Mouse (Mus musculus): ENCODE results near the gene Nfkbiz. TPM values are rescaled to one million over a fixed set of nuclear protein-coding genes. Genes with fewer than 3 reads are reported as not detected.
"Not testable (repeated sequence)": the region's sequence is repeated elsewhere in the genome, so short reads cannot be mapped to it uniquely, and the experiment has no call there.

Gene Nfkbiz
- polyA plus RNA-seq (2016; fragmentation: Nextera tagmentation; extraction: Ambion mirVana): 1.4 and 1.8 TPM in 2 replicates

DNA sequence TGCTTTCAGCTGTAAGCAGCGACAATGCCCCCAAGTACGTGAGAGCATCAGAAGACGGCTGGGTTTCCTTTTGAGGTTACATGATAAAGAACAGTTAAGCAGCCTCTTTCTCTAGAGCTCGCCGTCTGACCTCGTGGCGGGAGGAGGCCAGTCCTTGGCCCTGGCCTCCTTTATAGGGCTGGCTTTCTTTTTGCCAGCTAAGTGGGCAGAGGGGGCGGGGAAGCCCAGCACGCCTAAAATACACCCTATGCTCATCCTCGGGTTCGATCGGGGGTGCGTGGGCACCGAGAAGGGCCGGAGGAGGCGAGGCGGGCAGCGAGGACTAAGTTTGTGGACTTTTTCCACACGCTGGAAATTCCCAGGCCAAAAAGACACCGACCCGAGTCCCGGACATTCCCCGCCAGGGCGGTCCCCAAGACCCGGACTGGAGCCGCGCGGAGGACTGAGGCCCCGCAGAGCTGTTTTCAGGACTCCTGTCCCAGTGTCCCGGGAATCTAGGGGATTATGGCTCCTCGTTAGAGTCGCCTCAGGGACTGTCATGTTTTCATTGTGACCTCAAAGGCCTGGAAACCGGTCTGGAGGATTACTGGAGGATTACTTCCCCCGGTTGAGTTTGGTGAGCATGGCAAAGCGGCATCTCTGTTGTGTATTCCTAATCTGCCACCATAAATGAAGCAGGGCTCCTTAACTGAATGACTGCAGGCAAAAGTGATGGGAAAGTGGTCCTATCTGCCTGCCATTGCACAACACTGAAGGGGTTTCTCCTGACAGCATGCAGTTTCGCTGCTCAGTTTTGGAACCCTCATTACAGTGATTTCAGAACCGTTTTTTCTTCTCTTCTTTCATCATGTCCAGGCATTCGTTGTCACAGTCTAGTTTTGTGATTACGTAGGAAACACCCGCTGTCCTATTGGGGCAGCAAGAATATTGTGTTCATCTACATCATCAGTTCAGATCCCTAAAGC is at the start of gene Nfkbiz:
Gene Nfkbiz (minus strand): TSS at position 390 of the 965 bp plus-strand sequence.
- 1% methylated on average over 40 of the region's 40 CpGs for WGBS
- H3K4me1 ChIP-seq: no peaks in the 10 kb centered on the region

DNA sequence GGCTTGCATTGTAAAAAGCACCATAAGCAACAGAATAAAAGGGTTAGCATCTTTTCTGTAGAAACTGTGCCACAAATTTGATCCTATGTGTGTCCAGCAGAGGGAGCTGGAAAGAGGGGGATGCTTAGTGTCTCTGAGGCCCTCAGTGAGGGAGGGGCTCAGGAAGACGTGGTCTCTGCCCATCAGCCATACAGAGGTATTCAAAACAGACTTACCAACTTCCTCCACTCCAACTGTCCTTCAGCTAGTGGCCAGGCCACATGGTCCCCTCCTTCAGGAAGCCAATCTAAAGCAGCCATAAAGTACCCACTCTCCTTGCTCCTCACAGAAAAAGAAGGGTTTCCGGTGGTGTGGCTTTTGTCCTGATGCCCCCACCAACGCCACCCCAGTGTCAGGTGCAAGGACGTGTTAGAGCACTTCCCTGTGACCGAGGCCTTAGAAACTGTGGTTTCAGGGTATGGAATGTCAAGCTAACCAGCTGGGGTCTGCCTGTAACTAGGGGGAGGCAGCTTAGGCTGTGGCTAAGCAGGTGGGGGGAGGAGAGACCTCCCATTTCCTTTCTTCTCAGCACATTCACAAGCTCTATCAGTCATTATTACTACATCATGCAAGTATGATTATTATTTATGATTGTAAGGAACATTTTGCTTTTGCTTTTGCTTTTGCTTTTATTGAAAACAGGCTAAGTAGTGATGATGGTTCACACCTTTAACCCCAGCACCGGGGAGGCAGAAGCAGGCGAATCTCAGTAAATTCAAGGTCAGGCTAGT is 49.3 kb upstream of the Nfkbiz start:
- no peak for ATAC-seq (ENCODE audit: low FRiP score)
- WGBS: 61% methylated on average over 7 of the region's 7 CpGs
- Histone ChIP-seq H3K4me1 (no peaks in the 10 kb centered on the region), H3K36me3 (peaks cover 22% of the 10 kb centered on the region), H3K9ac (no peak overlapping the region), H3K27me3 (no peaks in the 10 kb centered on the region), H3K9me3 (replicated peaks) (no peaks in the 10 kb centered on the region), H3K4me3 (no peak overlapping the region), H3K27ac (no peak overlapping the region), H3K4me2 (replicated peaks) (no peak overlapping the region)

More for the DNA sequence above, at the start of gene Nfkbiz:
- Histone ChIP-seq H3K9me3 (replicated peaks) (no peaks in the 10 kb centered on the region), H3K4me3 (peak within 1 kb of the TSS; percentile 61), H3K27me3 (no peaks in the 10 kb centered on the region), H3K36me3 (peaks cover 2% of the 10 kb centered on the region), H3K4me2 (replicated peaks) (peak within 1 kb of the TSS; percentile 72), H3K9ac (peak within 1 kb of the TSS; percentile 80), H3K27ac (peak within 1 kb of the TSS; percentile 66)
- ATAC-seq (ENCODE audit: low FRiP score): peak; percentile 96

DNA sequence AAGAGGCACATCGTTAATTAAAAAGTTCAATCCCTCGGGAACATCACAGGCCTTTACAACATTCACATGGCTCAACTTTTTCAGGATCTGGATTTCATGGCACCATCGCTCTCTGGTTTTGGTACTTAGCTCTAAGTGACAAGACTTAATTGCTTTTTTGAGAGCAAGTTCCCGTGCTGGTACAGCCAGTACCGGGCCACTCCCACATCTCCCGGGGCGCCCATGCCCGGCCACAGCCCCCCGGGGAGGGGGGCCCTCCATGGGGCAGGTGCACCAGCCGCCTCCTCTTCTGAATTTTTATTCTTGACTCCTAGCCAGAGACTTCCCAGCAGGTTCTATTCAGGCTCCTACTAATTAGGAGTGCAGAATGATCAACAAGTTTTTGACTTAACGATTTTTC is 45.5 kb upstream of the Nfkbiz start:
- Histone ChIP-seq H3K9me3 (replicated peaks) (no peaks in the 10 kb centered on the region), H3K9ac (no peak overlapping the region), H3K36me3 (peaks cover 11% of the 10 kb centered on the region), H3K27me3 (no peaks in the 10 kb centered on the region), H3K27ac (no peak overlapping the region), H3K4me1 (no peaks in the 10 kb centered on the region), H3K4me2 (replicated peaks) (no peak overlapping the region), H3K4me3 (no peak overlapping the region)
- 86% methylated on average over 11 of the region's 11 CpGs for WGBS
- no peak for ATAC-seq (ENCODE audit: low FRiP score)

DNA sequence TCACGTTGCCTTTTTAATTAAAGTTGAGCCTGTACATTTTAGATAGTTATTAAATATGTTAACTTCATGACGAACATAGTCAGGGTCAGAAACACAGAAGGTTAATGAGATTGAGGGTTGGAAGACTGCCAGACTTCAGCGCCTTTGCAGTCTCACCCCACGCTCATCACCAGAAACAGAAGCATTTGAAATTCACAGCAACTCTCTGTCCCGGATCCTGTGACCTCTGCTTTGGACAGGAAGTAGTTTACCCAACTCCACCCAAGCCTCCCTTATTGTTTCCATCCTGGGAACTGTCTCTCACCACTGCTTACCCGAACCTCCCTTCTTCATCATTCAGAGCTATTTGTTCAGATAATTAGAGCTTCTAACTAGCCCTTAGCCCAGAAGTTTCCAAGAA is 37.3 kb upstream of the Nfkbiz start:
- H3K9ac ChIP-seq: no peak overlapping the region

DNA sequence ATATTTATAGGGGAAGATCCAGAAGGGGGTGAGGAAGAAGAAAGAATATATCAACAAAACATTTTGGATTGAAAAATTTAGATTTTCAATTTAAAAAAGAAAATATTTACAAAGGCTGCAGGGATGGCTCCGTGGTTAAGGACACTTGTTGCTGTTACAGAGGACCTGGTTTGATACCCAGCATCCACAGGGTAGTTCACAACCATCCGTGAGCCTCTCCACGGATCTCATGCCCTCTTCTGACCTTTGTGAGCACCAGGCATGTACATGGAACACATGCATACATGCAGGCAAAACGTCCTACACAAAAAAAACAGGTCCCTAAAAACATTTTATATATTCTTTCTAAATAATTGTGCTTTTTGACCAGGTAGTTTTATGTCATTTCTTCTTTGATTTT is 25.1 kb upstream of the Nfkbiz start:
- H3K27ac ChIP-seq: no peak overlapping the region
- no peak overlapping the region for H3K4me3 ChIP-seq
- peaks cover 10% of the 10 kb centered on the region for H3K36me3 ChIP-seq
- no peaks in the 10 kb centered on the region for H3K4me1 ChIP-seq
- no peaks in the 10 kb centered on the region for H3K9me3 ChIP-seq (replicated peaks)
- no peak for ATAC-seq (ENCODE audit: low FRiP score)
- H3K9ac ChIP-seq: no peak overlapping the region
- no peak overlapping the region for H3K4me2 ChIP-seq (replicated peaks)
- no peaks in the 10 kb centered on the region for H3K27me3 ChIP-seq
- 68% methylated on average over 4 of the region's 4 CpGs for WGBS

More for the DNA sequence above, 37.3 kb upstream of the Nfkbiz start:
- Histone ChIP-seq H3K4me1 (no peaks in the 10 kb centered on the region), H3K9me3 (replicated peaks) (no peaks in the 10 kb centered on the region), H3K4me3 (no peak overlapping the region), H3K27me3 (no peaks in the 10 kb centered on the region), H3K27ac (no peak overlapping the region), H3K36me3 (no peaks in the 10 kb centered on the region), H3K4me2 (replicated peaks) (no peak overlapping the region)
- WGBS: 70% methylated on average over 6 of the region's 6 CpGs
- no peak for ATAC-seq (ENCODE audit: low FRiP score)

DNA sequence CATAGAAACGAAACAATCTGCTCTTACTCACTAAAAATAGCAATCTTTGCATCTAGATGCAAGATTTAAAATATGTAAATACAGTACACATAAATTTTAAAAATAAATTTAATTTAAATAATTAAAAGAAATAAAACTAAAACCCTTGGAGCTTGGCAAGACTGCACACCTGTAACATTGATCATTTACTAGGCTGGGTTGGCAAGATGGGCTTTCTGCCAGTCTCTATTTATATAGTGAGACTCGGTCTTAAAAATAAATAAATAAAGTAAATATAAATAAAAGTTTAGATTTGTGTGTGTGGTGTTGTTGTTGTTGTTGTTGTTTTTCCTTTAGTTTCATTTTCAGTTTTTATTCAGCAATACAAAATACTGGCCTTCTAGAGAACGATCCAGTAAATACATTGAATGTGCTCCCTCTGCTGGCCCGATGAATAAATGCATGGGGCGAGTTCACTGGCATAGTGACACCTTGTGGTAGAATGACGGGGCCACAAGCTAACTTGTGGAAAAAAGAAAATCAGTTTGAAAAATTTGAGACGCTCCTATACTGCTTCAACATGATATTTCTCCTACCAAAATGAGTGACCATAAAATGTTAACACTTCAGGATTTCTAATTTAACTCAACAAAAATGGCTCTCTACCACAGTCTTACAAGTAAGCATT is 24.6 kb upstream of the Nfkbiz start:
- ATAC-seq (ENCODE audit: low FRiP score): peak; percentile 64; the same call in 1 of the 2 replicates
- Histone ChIP-seq H3K36me3 (peaks cover 10% of the 10 kb centered on the region), H3K9ac (no peak overlapping the region), H3K9me3 (replicated peaks) (no peaks in the 10 kb centered on the region), H3K4me3 (no peak overlapping the region), H3K4me2 (replicated peaks) (no peak overlapping the region), H3K4me1 (no peaks in the 10 kb centered on the region), H3K27ac (no peak overlapping the region), H3K27me3 (no peaks in the 10 kb centered on the region)
- WGBS: 25% methylated on average over 7 of the region's 7 CpGs

DNA sequence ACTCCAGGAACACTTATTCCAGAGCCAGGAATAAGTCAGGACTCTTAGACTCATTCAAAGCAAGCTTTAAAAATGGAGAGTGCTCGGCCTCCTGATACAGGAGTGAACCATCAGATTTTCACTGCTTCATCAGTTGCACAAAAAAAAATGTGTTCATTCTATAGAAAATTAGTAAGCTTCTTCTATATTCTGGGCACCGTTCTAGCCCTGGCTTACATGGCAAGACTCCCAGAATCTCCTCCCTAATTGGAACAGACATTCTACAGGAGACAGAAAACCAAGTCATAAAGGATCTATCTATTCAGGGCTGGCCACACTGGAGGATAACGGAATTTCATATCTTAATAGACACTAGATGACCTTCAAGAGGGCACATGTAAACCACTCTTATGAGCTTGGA is 22.4 kb upstream of the Nfkbiz start:
- no peaks in the 10 kb centered on the region for H3K27me3 ChIP-seq
- H3K36me3 ChIP-seq: peaks cover 9% of the 10 kb centered on the region
- no peaks in the 10 kb centered on the region for H3K4me1 ChIP-seq
- H3K9ac ChIP-seq: no peak overlapping the region
- H3K4me2 ChIP-seq (replicated peaks): no peak overlapping the region
- H3K9me3 ChIP-seq (replicated peaks): no peaks in the 10 kb centered on the region
- no peak overlapping the region for H3K27ac ChIP-seq
- ATAC-seq (ENCODE audit: low FRiP score): no peak
- 90% methylated on average over 3 of the region's 3 CpGs for WGBS
- H3K4me3 ChIP-seq: no peak overlapping the region

DNA sequence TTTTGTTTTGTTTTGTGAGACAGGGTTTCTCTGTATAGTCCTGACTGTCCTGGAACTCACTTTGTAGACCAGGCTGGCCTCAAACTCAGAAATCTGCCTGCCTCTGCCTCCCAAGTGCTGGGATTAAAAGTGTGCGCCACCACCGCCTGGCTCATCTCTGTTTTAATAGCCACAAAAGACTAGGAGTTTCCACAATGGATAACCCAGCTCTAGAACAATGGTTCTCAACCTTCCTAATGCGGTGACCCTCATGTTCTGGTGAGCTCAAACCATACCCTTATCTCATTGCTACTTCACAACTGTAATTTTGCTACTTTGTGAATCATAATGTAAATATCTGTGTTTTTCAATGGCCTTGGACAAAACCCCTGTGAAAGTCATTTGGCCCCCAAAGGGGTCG is 20.7 kb upstream of the Nfkbiz start:
- H3K36me3 ChIP-seq; H3K4me1 ChIP-seq; H3K9ac ChIP-seq; ATAC-seq (ENCODE audit: low FRiP score); H3K4me3 ChIP-seq; H3K27ac ChIP-seq; H3K4me2 ChIP-seq (replicated peaks); H3K9me3 ChIP-seq (replicated peaks); H3K27me3 ChIP-seq: not testable (repeated sequence)
- 91% methylated on average over 4 of the region's 4 CpGs for WGBS

DNA sequence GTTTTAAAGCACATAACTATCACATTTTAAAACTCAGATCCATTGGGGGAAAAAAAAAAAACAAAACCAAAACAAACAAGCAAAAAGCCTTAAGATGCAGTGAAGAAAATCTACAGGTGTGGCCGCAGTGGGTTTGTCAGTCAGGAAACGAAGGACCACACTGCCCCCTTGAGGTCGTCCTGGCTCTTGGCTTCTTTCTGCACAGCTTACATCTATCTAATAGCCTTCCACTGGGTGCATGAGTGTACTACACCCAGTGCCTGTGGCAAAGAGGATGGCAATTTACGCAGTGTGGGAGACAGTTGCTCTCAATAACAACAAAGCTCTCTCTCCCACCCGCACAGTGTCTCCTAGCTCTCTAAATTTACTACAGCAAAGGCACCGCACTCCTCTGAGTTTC is 19.8 kb upstream of the Nfkbiz start:
- H3K9ac ChIP-seq: no peak overlapping the region

DNA sequence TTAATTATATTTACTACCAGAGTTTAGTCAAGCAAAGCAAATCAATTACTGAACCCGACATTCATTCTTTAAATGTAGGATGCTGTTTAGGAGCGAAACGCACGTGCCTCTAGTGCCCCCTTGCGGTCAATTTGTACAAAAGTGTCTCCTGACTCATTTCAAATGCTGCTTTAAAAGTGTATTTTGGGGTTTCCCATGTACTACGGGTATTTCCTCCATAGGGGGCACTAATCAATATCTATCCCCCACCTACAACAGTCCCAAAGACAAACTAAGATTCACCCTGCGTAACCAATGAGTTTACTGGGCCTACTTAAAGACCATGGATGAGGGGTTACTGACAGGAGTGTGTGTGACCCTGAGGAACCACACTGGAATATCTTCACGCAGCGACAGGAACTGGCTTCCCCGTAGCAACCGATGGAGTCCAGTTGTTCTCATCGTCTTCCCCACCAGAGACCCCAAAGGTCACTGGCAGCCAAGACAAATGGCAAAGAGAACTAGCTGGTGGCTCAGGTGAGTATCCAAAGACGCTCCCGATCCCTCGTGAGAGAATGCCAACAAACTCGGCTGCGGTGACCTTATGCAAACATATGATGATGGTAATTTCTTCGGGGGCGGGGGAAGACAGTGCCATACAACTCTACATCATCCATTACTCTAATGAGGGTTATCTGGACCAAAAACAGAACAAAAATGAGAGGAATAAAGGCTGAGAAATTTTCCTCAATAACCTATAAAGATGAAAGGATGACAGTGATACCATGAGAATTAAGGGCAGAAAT is 14.4 kb upstream of the Nfkbiz start:
- Histone ChIP-seq H3K4me1 (no peaks in the 10 kb centered on the region), H3K27me3 (no peaks in the 10 kb centered on the region), H3K4me3 (no peak overlapping the region), H3K27ac (no peak overlapping the region), H3K4me2 (replicated peaks) (no peak overlapping the region), H3K36me3 (peaks cover 10% of the 10 kb centered on the region; the same call in 1 of the 2 replicates), H3K9ac (no peak overlapping the region), H3K9me3 (replicated peaks) (no peaks in the 10 kb centered on the region)
- ATAC-seq (ENCODE audit: low FRiP score): peak; percentile 82
- 54% methylated on average over 19 of the region's 19 CpGs for WGBS

More for the DNA sequence above, 19.8 kb upstream of the Nfkbiz start:
- H3K4me3 ChIP-seq: no peak overlapping the region
- no peaks in the 10 kb centered on the region for H3K27me3 ChIP-seq
- H3K4me1 ChIP-seq: no peaks in the 10 kb centered on the region
- no peak for ATAC-seq (ENCODE audit: low FRiP score)
- no peak overlapping the region for H3K27ac ChIP-seq
- 65% methylated on average over 6 of the region's 6 CpGs for WGBS
- no peaks in the 10 kb centered on the region for H3K9me3 ChIP-seq (replicated peaks)
- H3K36me3 ChIP-seq: 0 out of 2 replicates have a peak, but pooled peaks cover 3% of the 10 kb centered on the region
- H3K4me2 ChIP-seq (replicated peaks): no peak overlapping the region

DNA sequence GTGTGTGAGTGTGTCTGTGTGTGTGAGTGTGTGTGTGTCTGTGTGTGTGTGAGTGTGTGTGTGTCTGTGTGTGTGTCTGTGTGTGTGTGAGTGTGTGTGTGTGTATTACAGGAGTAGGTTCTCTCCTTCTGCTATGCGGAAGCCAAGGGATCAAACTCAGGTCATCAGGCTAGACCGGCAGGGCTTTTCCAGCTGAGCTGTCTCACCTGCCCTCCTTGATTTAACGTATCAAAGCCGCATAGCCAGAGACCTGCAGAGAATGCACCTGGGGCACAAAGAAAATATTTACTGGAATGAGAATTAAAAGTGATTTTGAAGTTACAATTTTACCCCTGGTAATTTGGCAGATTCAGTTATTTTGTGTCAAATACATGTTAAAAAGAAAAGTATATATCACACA is 13.8 kb upstream of the Nfkbiz start:
- Histone ChIP-seq H3K36me3 (peaks cover 10% of the 10 kb centered on the region; the same call in 1 of the 2 replicates), H3K27ac (no peak overlapping the region), H3K4me3 (no peak overlapping the region), H3K27me3 (no peaks in the 10 kb centered on the region), H3K9ac (no peak overlapping the region), H3K9me3 (replicated peaks) (no peaks in the 10 kb centered on the region), H3K4me2 (replicated peaks) (no peak overlapping the region), H3K4me1 (no peaks in the 10 kb centered on the region)
- peak; percentile 55; the same call in 1 of the 2 replicates for ATAC-seq (ENCODE audit: low FRiP score)
- WGBS: 45% methylated on average over 4 of the region's 4 CpGs

Data from hindbrain, embryonic 12.5 days (tissue).